Mouse (Mus musculus) embryonic facial prominence, embryonic 15.5 days (tissue): ENCODE measurements around the gene Otud3. TPM values are rescaled to one million over a fixed set of nuclear protein-coding genes. Genes with fewer than 3 reads are reported as not detected.
"Not testable (repeated sequence)": the region's sequence is repeated elsewhere in the genome, so short reads cannot be mapped to it uniquely, and the experiment has no call there.

Source experiments
- ATAC-seq: fragments of 200-750 bp; cut with Nextera tagmentation; 2 replicates; pipeline ENCODE4 v1.8.0; 2017; ENCODE audit warnings: low read depth, moderate TSS enrichment; ENCODE audit not compliant: insufficient number of reproducible peaks, low FRiP score, low TSS enrichment
- H3K27ac ChIP-seq: fragments of 300-500 bp; sonication (generic); replicated peaks from 2 replicates; pipeline ENCODE4 v1.5.1; 2015; ENCODE audit warnings: mild to moderate bottlenecking, inconsistent platforms
- H3K27me3 ChIP-seq: fragments of 300-500 bp; sonication (generic); 2 replicates; pipeline ENCODE4 v1.6.1; 2015; ENCODE audit warnings: inconsistent platforms
- H3K36me3 ChIP-seq: fragments of 300-500 bp; sonication (generic); 2 replicates; pipeline ENCODE4 v1.6.1; 2015; ENCODE audit warnings: mild to moderate bottlenecking, inconsistent platforms
- H3K4me1 ChIP-seq: fragments of 300-500 bp; sonication (generic); 2 replicates; pipeline ENCODE4 v1.6.1; 2015; ENCODE audit warnings: inconsistent platforms
- H3K4me2 ChIP-seq: fragments of 300-500 bp; sonication (generic); replicated peaks from 2 replicates; pipeline ENCODE4 v1.6.1; 2015; ENCODE audit warnings: mild to moderate bottlenecking, inconsistent platforms
- H3K4me3 ChIP-seq: fragments of 300-500 bp; sonication (generic); replicated peaks from 2 replicates; pipeline ENCODE4 v1.5.1; 2015; ENCODE audit warnings: mild to moderate bottlenecking, inconsistent platforms
- H3K9ac ChIP-seq: fragments of 300-500 bp; sonication (generic); 2 replicates; pipeline ENCODE4 v1.6.1; 2015; ENCODE audit warnings: inconsistent platforms
- H3K9me3 ChIP-seq: fragments of 300-500 bp; sonication (generic); replicated peaks from 2 replicates; pipeline ENCODE4 v1.6.1; 2016; ENCODE audit warnings: inconsistent platforms
- WGBS: fragments of 180-500 bp; shearing (Covaris S2); methylation state at CpG from one replicate; pipeline ENCODE4 v1.1.7; 2015; 5-methylcytosine and 5-hydroxymethylcytosine counted together
- polyA plus RNA-seq: library from polyadenylated mRNA; unstranded; fragments of >200 nt; fragmentation: Nextera tagmentation; extraction: Ambion mirVana; gene quantifications from 2 replicates; pipeline ENCODE4 v1.2.1, GENCODE M21; 2015

The Otud3 gene
- polyA plus RNA-seq, 1 experiment from 2014 or later: 4.0 TPM

- H3K27ac ChIP-seq: no peak overlapping the region
- no peak overlapping the region for H3K9ac ChIP-seq
- no peak overlapping the region for H3K4me2 ChIP-seq
- no peaks in the 10 kb centered on the region for H3K27me3 ChIP-seq
- no peaks in the 10 kb centered on the region for H3K9me3 ChIP-seq
- no peak for ATAC-seq
- 76% methylated on average over 11 of the region's 11 CpGs for WGBS
- no peaks in the 10 kb centered on the region for H3K4me1 ChIP-seq
- no peaks in the 10 kb centered on the region for H3K36me3 ChIP-seq
- no peak overlapping the region for H3K4me3 ChIP-seq
These were observed 20.9 kb upstream of the Otud3 start for GRCm38 (mm10) chr4:138934456-138935145.

GRCm38 (mm10) chr4:138933862-138934261 lies 20.1 kb upstream of the Otud3 start:
- H3K27me3 ChIP-seq: no peaks in the 10 kb centered on the region
- no peak overlapping the region for H3K4me3 ChIP-seq
- H3K27ac ChIP-seq: no peak overlapping the region
- no peaks in the 10 kb centered on the region for H3K36me3 ChIP-seq
- no peaks in the 10 kb centered on the region for H3K4me1 ChIP-seq
- no peak for ATAC-seq
- no peaks in the 10 kb centered on the region for H3K9me3 ChIP-seq
- no peak overlapping the region for H3K9ac ChIP-seq
- WGBS: 56% methylated on average over 3 of the region's 3 CpGs
- H3K4me2 ChIP-seq: no peak overlapping the region

GRCm38 (mm10) chr4:138925561-138925960 lies 11.8 kb upstream of the Otud3 start:
- no peaks in the 10 kb centered on the region for H3K4me1 ChIP-seq
- H3K4me3 ChIP-seq: no peak overlapping the region
- H3K9ac ChIP-seq: no peak overlapping the region
- H3K36me3 ChIP-seq: no peaks in the 10 kb centered on the region
- peaks cover 3% of the 10 kb centered on the region; the same call in 1 of the 2 replicates for H3K27me3 ChIP-seq
- H3K27ac ChIP-seq: no peak overlapping the region
- H3K9me3 ChIP-seq: no peaks in the 10 kb centered on the region
- H3K4me2 ChIP-seq: no peak overlapping the region
- ATAC-seq: no peak
- 64% methylated on average over 2 of the region's 2 CpGs for WGBS

GRCm38 (mm10) chr4:138922131-138922459 lies 8.3 kb upstream of the Otud3 start:
- Histone ChIP-seq H3K9me3 (no peaks in the 10 kb centered on the region), H3K4me3 (peak overlapping the region; percentile 20; the same call in 1 of the 2 replicates), H3K4me2 (peak overlapping the region; percentile 47), H3K27ac (no peak overlapping the region), H3K27me3 (peaks cover 3% of the 10 kb centered on the region; the same call in 1 of the 2 replicates), H3K36me3 (no peaks in the 10 kb centered on the region), H3K4me1 (no peaks in the 10 kb centered on the region), H3K9ac (no peak overlapping the region)
- ATAC-seq: 0 out of 2 replicates have a peak, but pooled peaks have one; percentile 53
- WGBS: under 1% methylated on average over 11 of the region's 11 CpGs

- Histone ChIP-seq H3K4me2 (peak overlapping the region; percentile 47), H3K27me3 (peaks cover 3% of the 10 kb centered on the region; the same call in 1 of the 2 replicates), H3K4me3 (peak overlapping the region; percentile 20; the same call in 1 of the 2 replicates), H3K36me3 (no peaks in the 10 kb centered on the region), H3K9ac (no peak overlapping the region), H3K27ac (no peak overlapping the region), H3K9me3 (no peaks in the 10 kb centered on the region), H3K4me1 (no peaks in the 10 kb centered on the region)
- WGBS: 34% methylated on average over 20 of the region's 20 CpGs
- ATAC-seq: 0 out of 2 replicates have a peak, but pooled peaks have one; percentile 15
These were observed 7.7 kb upstream of the Otud3 start for GRCm38 (mm10) chr4:138921254-138922130.

- no peak overlapping the region for H3K27ac ChIP-seq
- ATAC-seq: no peak
- H3K27me3 ChIP-seq: no peaks in the 10 kb centered on the region
- no peak overlapping the region for H3K9ac ChIP-seq
- H3K36me3 ChIP-seq: no peaks in the 10 kb centered on the region
- no peak overlapping the region for H3K4me2 ChIP-seq
- H3K9me3 ChIP-seq: no peaks in the 10 kb centered on the region
- 86% methylated on average over 9 of the region's 9 CpGs for WGBS
- H3K4me1 ChIP-seq: peaks cover 9% of the 10 kb centered on the region
- H3K4me3 ChIP-seq: no peak overlapping the region
These were observed 3.5 kb upstream of the Otud3 start for GRCm38 (mm10) chr4:138917282-138917681.

GRCm38 (mm10) chr4:138913141-138913787 lies 481 bp downstream of the Otud3 start:
- H3K4me1 ChIP-seq: peaks cover 12% of the 10 kb centered on the region
- no peak overlapping the region for H3K27ac ChIP-seq
- peak overlapping the region; percentile 85 for H3K4me2 ChIP-seq
- H3K4me3 ChIP-seq: peak overlapping the region; percentile 83
- H3K9ac ChIP-seq: peak overlapping the region; percentile 58
- peak; percentile 3; the same call in 1 of the 2 replicates for ATAC-seq
- peaks cover 7% of the 10 kb centered on the region; the same call in 1 of the 2 replicates for H3K36me3 ChIP-seq
- no peaks in the 10 kb centered on the region for H3K9me3 ChIP-seq
- H3K27me3 ChIP-seq: no peaks in the 10 kb centered on the region
- WGBS: under 1% methylated on average over 51 of the region's 52 CpGs

- Histone ChIP-seq H3K9me3 (no peaks in the 10 kb centered on the region), H3K27me3 (no peaks in the 10 kb centered on the region), H3K27ac (no peak overlapping the region), H3K4me2 (no peak overlapping the region), H3K36me3 (peaks cover 71% of the 10 kb centered on the region), H3K4me3 (no peak overlapping the region), H3K9ac (no peak overlapping the region), H3K4me1 (0 out of 2 replicates have a peak, but pooled peaks cover 3% of the 10 kb centered on the region)
- ATAC-seq: no peak
- WGBS: 94% methylated on average over 18 of the region's 18 CpGs
These were observed 8.0 kb downstream of the Otud3 start for GRCm38 (mm10) chr4:138905624-138906337.

- Histone ChIP-seq H3K4me3 (no peak overlapping the region), H3K4me1 (0 out of 2 replicates have a peak, but pooled peaks cover 5% of the 10 kb centered on the region), H3K36me3 (peaks cover 79% of the 10 kb centered on the region), H3K27me3 (no peaks in the 10 kb centered on the region), H3K4me2 (no peak overlapping the region), H3K9me3 (no peaks in the 10 kb centered on the region), H3K27ac (no peak overlapping the region), H3K9ac (no peak overlapping the region)
- WGBS: 80% methylated on average over 7 of the region's 7 CpGs
- ATAC-seq: no peak
These were observed 14.4 kb downstream of the Otud3 start for GRCm38 (mm10) chr4:138899361-138899760.

- peaks cover 44% of the 10 kb centered on the region for H3K36me3 ChIP-seq
- not testable (repeated sequence) for H3K9me3 ChIP-seq, H3K27me3 ChIP-seq, H3K9ac ChIP-seq, H3K4me1 ChIP-seq, H3K27ac ChIP-seq, H3K4me3 ChIP-seq, H3K4me2 ChIP-seq, ATAC-seq
- 89% methylated on average over 11 of the region's 11 CpGs for WGBS
These were observed 20.0 kb downstream of the Otud3 start for GRCm38 (mm10) chr4:138893789-138894188.
